Mouse (Mus musculus): ENCODE measurements around the gene 2610301B20Rik. TPM values are rescaled to one million over a fixed set of nuclear protein-coding genes. Genes with fewer than 3 reads are reported as not detected.
"Not testable (repeated sequence)": the region's sequence is repeated elsewhere in the genome, so short reads cannot be mapped to it uniquely, and the experiment has no call there.

Gene 2610301B20Rik
- polyA plus RNA-seq (2015; fragmentation: Nextera tagmentation; extraction: Ambion mirVana), result 41.3 and 45.5 TPM in 2 replicates

DNA sequence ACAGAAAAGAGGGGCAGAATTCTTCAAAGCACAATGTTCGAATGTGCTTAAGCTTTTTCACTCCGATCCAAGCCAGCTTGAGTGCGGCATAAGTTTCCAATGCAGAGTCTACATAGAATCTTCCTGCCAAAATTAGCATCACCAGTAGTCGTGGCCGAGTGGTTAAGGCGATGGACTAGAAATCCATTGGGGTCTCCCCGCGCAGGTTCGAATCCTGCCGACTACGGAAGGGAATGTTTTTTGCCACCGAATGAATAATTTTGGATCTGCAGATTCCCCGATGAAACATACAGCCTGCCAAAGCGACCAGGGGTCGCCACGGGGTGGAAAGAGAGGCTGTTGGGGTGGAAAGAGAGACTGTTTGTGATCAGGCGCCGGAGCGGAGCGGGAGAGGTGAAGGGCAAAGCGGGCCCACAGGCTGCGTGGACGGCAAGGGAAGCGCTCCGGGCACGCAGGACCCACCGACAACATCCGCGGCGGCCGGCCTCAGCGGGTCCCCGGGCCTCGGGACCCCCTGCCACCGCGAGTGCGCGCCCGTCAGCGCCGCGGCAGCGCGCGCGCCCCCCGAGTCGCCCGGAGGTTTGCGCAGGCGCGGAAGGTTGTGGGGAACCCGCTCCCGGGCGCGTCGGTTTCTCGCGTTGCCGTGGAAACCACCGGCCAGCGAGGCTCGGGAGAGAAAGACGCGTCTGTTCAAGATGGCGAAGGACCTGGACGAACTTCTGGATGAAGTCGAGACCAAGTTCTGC, at the start of gene 2610301B20Rik:
TSS of gene 2610301B20Rik (plus strand) at position 579 of the 746 bp plus-strand sequence.
- Histone ChIP-seq H3K27me3 (no peaks in the 10 kb centered on the region), H3K9me3 (no peaks in the 10 kb centered on the region), H3K4me2 (peak within 1 kb of the TSS; percentile 67), H3K9ac (peak within 1 kb of the TSS; percentile 91), H3K4me1 (peaks cover 9% of the 10 kb centered on the region), H3K36me3 (no peaks in the 10 kb centered on the region), H3K4me3 (peak within 1 kb of the TSS; percentile 92), H3K27ac (peak within 1 kb of the TSS; percentile 99)
- ATAC-seq (ENCODE audit: insufficient number of reproducible peaks, insufficient read depth, low FRiP score, low TSS enrichment, low read depth), result peak; percentile 90
- WGBS, result under 1% methylated on average over 68 of the region's 68 CpGs

DNA sequence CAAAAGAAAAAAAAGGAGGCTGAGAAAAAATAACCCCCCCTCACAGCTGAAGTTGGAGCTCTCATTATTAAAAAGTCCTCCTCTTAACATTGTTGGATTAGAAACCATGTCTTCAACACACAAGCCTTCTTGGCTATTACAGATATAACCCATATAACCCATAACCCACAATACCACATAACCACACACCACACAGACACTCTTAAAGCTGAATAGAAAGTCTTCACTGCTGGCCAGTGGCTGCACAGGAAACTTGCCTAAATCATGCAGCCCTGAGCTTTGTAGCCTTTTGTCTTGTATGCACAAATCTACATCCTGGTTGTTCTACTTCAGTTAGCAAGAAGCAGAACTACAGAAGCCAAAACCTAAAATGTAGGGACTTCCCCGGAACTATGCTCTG, 41.0 kb upstream of the 2610301B20Rik start:
- Histone ChIP-seq H3K9me3 (no peaks in the 10 kb centered on the region), H3K4me2 (no peak overlapping the region), H3K27me3 (no peaks in the 10 kb centered on the region), H3K9ac (no peak overlapping the region), H3K4me1 (no peaks in the 10 kb centered on the region), H3K36me3 (no peaks in the 10 kb centered on the region), H3K4me3 (no peak overlapping the region), H3K27ac (no peak overlapping the region)
- 84% methylated on average over 1 of the region's 1 CpGs for WGBS
- ATAC-seq (ENCODE audit: insufficient number of reproducible peaks, insufficient read depth, low FRiP score, low TSS enrichment, low read depth), result no peak

GRCm38 (mm10) chr4:10835252-10836051, 38.8 kb upstream of the 2610301B20Rik start:
- Histone ChIP-seq H3K27me3 (no peaks in the 10 kb centered on the region), H3K9me3 (no peaks in the 10 kb centered on the region), H3K9ac (no peak overlapping the region), H3K27ac (no peak overlapping the region), H3K4me1 (no peaks in the 10 kb centered on the region), H3K36me3 (no peaks in the 10 kb centered on the region), H3K4me2 (no peak overlapping the region), H3K4me3 (no peak overlapping the region)
- ATAC-seq (ENCODE audit: insufficient number of reproducible peaks, insufficient read depth, low FRiP score, low TSS enrichment, low read depth), result no peak
- WGBS, result 63% methylated on average over 6 of the region's 6 CpGs

GRCm38 (mm10) chr4:10845848-10846247, 28.4 kb upstream of the 2610301B20Rik start:
- ATAC-seq (ENCODE audit: insufficient number of reproducible peaks, insufficient read depth, low FRiP score, low TSS enrichment, low read depth), result no peak
- no peaks in the 10 kb centered on the region for H3K27me3 ChIP-seq
- 80% methylated on average over 7 of the region's 7 CpGs for WGBS
- no peak overlapping the region for H3K4me2 ChIP-seq
- no peaks in the 10 kb centered on the region for H3K9me3 ChIP-seq
- no peaks in the 10 kb centered on the region for H3K36me3 ChIP-seq
- H3K4me3 ChIP-seq, result no peak overlapping the region
- peaks cover 9% of the 10 kb centered on the region for H3K4me1 ChIP-seq
- no peak overlapping the region for H3K9ac ChIP-seq
- H3K27ac ChIP-seq, result no peak overlapping the region

GRCm38 (mm10) chr4:10849812-10850211, 24.5 kb upstream of the 2610301B20Rik start:
- WGBS, result 75% methylated on average over 7 of the region's 7 CpGs
- ATAC-seq (ENCODE audit: insufficient number of reproducible peaks, insufficient read depth, low FRiP score, low TSS enrichment, low read depth), result no peak
- no peak overlapping the region for H3K4me3 ChIP-seq
- H3K4me1 ChIP-seq, result peaks cover 9% of the 10 kb centered on the region
- H3K27ac ChIP-seq, result no peak overlapping the region
- no peaks in the 10 kb centered on the region for H3K27me3 ChIP-seq
- no peak overlapping the region for H3K9ac ChIP-seq
- H3K36me3 ChIP-seq, result no peaks in the 10 kb centered on the region
- H3K4me2 ChIP-seq, result no peak overlapping the region
- no peaks in the 10 kb centered on the region for H3K9me3 ChIP-seq

- H3K27me3 ChIP-seq, result no peaks in the 10 kb centered on the region
- 87% methylated on average over 5 of the region's 5 CpGs for WGBS
- no peak for ATAC-seq (ENCODE audit: insufficient number of reproducible peaks, insufficient read depth, low FRiP score, low TSS enrichment, low read depth)
- H3K9ac ChIP-seq, result no peak overlapping the region
- peaks cover 9% of the 10 kb centered on the region for H3K4me1 ChIP-seq
- H3K4me3 ChIP-seq, result no peak overlapping the region
- H3K4me2 ChIP-seq, result no peak overlapping the region
- no peaks in the 10 kb centered on the region for H3K36me3 ChIP-seq
- no peaks in the 10 kb centered on the region for H3K9me3 ChIP-seq
- no peak overlapping the region for H3K27ac ChIP-seq
Measured at GRCm38 (mm10) chr4:10851013-10851412, 23.3 kb upstream of the 2610301B20Rik start.

- no peak overlapping the region for H3K4me2 ChIP-seq
Measured at GRCm38 (mm10) chr4:10859174-10859573, 15.1 kb upstream of the 2610301B20Rik start.

DNA sequence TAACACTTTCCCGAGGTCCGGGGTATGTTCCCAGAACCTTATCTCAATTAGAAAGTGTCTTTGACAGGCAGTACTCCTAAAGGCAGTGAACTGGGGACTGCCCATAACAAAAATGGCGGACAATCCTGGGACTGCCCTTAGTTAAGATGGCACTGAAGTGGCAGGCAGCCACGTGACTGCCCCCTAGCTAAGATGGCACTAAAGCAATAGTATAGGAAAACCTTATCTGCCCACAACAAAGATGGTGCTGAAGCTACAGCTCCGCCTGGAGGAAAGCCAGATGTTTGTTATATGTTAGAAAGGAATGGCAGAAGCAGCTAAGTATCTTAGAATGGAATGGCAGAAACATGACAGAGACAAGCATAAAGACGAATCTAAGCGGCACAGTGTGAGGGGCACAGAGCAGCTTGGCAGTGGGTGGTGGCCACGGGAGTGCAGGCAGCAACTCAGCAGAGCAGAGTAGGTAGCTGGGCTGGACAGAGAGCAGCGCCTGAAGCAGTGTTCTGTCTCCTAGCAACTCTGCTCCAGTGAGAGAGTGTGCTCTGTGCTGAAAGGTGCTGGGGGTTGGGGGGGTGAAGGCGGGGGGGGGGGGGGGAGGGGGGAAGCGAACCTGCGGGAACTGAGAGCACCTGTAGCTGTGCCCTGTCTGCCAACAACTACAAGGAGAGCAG, 14.3 kb upstream of the 2610301B20Rik start:
- WGBS, result 43% methylated on average over 10 of the region's 12 CpGs
- ATAC-seq (ENCODE audit: insufficient number of reproducible peaks, insufficient read depth, low FRiP score, low TSS enrichment, low read depth), result peak; percentile 59; the same call in 1 of the 2 replicates
- Histone ChIP-seq H3K27ac (no peak overlapping the region), H3K27me3 (no peaks in the 10 kb centered on the region), H3K9me3 (no peaks in the 10 kb centered on the region), H3K4me1 (peaks cover 19% of the 10 kb centered on the region), H3K4me2 (peak overlapping the region; percentile 32), H3K36me3 (no peaks in the 10 kb centered on the region), H3K9ac (no peak overlapping the region), H3K4me3 (no peak overlapping the region)

More at GRCm38 (mm10) chr4:10859174-10859573, 15.1 kb upstream of the 2610301B20Rik start:
- no peak for ATAC-seq (ENCODE audit: insufficient number of reproducible peaks, insufficient read depth, low FRiP score, low TSS enrichment, low read depth)
- H3K9me3 ChIP-seq, result no peaks in the 10 kb centered on the region
- H3K27me3 ChIP-seq, result no peaks in the 10 kb centered on the region
- no peak overlapping the region for H3K4me3 ChIP-seq
- H3K9ac ChIP-seq, result no peak overlapping the region
- peaks cover 19% of the 10 kb centered on the region for H3K4me1 ChIP-seq
- no peaks in the 10 kb centered on the region for H3K36me3 ChIP-seq
- H3K27ac ChIP-seq, result no peak overlapping the region

GRCm38 (mm10) chr4:10860825-10861224, 13.5 kb upstream of the 2610301B20Rik start:
- Histone ChIP-seq H3K27ac (no peak overlapping the region), H3K36me3 (no peaks in the 10 kb centered on the region), H3K9ac (no peak overlapping the region), H3K9me3 (no peaks in the 10 kb centered on the region), H3K4me3 (no peak overlapping the region), H3K4me1 (peaks cover 19% of the 10 kb centered on the region), H3K4me2 (no peak overlapping the region), H3K27me3 (no peaks in the 10 kb centered on the region)
- no peak for ATAC-seq (ENCODE audit: insufficient number of reproducible peaks, insufficient read depth, low FRiP score, low TSS enrichment, low read depth)
- WGBS, result 84% methylated on average over 3 of the region's 3 CpGs

- not testable (repeated sequence) for H3K36me3 ChIP-seq; ATAC-seq (ENCODE audit: insufficient number of reproducible peaks, insufficient read depth, low FRiP score, low TSS enrichment, low read depth); H3K27ac ChIP-seq; H3K9me3 ChIP-seq; H3K4me3 ChIP-seq; H3K9ac ChIP-seq; H3K4me2 ChIP-seq; H3K27me3 ChIP-seq
- H3K4me1 ChIP-seq, result peaks cover 15% of the 10 kb centered on the region
- 81% methylated on average over 2 of the region's 2 CpGs for WGBS
Measured at GRCm38 (mm10) chr4:10862882-10863281, 11.4 kb upstream of the 2610301B20Rik start.

GRCm38 (mm10) chr4:10872231-10872630, 2.1 kb upstream of the 2610301B20Rik start:
- WGBS, result 71% methylated on average over 5 of the region's 5 CpGs
- Histone ChIP-seq H3K27ac (no peak overlapping the region), H3K4me2 (no peak overlapping the region), H3K4me3 (no peak overlapping the region), H3K36me3 (no peaks in the 10 kb centered on the region), H3K4me1 (peaks cover 9% of the 10 kb centered on the region), H3K9me3 (no peaks in the 10 kb centered on the region), H3K9ac (no peak overlapping the region), H3K27me3 (no peaks in the 10 kb centered on the region)
- ATAC-seq (ENCODE audit: insufficient number of reproducible peaks, insufficient read depth, low FRiP score, low TSS enrichment, low read depth), result no peak
